Mouse (Mus musculus) adrenal gland, adult 8-10 months (tissue): ENCODE measurements around the gene Eefsec. TPM values are rescaled to one million over a fixed set of nuclear protein-coding genes. Genes with fewer than 3 reads are reported as not detected.

ENCODE experiments used
- DNase-seq: peaks from one replicate; pipeline ENCODE4 v3.0.0; 2022
- total RNA-seq, 4 experiments: library from RNA; stranded (reverse); gene quantifications; 2 replicates each; pipeline ENCODE4 v1.2.4; 2022

Eefsec gene
- total RNA-seq, 4 experiments from 2014 or later = 17.7 to 22.6 (median 19.1) TPM

DNA sequence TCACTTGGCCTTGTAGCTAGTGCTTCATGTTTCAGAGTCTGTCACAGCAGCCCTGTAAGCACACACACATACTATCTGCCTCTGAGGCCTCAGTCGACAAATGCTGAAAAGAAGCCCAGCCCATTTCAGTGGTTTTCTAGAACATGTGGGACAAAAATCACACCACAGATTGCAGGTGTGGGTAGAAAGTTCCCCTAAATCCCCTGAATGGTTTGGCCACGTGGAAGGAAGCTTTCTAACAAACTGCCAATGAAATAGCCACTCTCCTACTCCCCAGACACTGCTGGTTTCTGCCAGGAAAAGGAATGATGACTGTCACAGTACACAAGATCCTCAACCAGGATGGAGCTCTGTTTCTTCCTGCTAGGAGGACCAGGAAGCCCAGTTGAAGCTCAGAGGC lies 33.7 kb downstream of the Eefsec start:
- no peak for DNase-seq

DNA sequence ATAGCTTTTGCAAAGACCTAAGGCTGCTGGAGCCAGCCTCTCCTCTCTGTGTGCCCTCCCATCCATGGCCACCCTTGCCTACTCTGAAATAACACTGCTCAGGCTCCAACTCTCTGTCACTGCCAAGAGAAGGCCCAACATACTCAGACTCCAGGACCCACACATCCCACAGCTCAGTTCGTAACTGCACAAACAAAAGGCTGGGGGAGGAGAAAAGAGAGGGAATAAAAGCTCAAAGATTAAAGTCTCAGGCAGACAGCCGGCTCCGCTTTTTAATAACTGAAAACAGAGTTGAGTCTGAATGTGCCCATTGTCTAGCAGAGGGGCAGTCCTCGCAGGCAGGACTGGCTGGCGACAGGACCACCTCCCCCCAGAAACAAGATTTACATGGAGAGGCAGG lies 36.8 kb downstream of the Eefsec start:
- no peak for DNase-seq

DNA sequence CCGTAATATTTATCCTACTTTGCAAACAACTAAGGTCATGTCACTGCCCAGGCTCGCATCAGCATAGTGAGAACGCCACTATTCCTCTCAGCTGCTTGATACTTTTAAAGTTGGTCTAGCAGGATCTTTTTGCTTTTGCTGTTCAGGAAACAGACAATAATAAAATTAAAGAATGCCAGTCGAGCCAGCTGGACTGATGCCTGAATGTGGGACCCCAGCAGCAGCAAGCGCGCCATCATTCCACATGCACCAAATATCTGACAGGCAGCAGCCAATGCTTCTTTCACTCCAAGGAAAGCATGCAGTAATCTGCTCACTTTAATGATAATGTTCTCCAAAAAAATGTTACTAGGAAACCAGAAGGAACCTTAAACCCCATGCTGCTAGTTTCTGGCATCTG lies 45.9 kb downstream of the Eefsec start:
- no peak for DNase-seq

DNA sequence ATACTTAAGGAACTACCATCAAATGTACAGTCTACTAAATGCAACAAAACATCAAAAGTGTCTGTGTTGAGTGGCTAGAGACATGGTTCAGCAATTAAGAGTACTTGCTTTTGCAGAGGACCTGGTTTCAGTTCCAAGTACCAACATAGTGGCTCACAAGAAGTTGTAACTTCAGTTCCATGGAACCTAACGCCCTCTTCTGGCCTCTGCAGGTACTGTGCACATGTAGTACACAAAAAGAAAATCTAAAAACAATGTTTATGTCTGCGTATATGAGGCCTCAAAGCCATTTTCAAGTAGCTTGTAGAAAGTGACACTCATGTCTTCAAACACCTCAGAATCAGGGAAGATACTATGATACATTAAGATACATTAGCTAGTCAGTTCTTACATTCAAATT lies 48.4 kb downstream of the Eefsec start:
- no peak for DNase-seq

DNA sequence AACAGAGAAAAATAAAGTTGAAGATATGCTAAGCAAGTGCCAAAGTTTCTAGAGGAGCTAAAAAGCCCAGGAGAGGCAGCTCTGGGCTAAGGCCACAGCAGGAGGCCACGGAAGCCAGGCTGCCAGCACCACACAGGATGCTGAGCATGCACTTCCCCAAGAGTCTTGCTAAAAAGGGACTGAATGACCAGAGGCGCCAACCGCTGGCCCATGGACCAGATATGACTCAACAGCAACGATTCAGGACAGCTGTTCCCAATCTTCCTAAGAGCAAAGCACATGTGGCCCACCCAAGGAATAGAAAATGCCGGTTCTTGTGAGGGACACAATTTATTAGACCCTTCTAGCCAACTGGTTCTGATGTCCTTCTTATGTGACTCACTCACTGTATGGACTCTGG lies 57.4 kb downstream of the Eefsec start:
- DNase-seq = no peak

DNA sequence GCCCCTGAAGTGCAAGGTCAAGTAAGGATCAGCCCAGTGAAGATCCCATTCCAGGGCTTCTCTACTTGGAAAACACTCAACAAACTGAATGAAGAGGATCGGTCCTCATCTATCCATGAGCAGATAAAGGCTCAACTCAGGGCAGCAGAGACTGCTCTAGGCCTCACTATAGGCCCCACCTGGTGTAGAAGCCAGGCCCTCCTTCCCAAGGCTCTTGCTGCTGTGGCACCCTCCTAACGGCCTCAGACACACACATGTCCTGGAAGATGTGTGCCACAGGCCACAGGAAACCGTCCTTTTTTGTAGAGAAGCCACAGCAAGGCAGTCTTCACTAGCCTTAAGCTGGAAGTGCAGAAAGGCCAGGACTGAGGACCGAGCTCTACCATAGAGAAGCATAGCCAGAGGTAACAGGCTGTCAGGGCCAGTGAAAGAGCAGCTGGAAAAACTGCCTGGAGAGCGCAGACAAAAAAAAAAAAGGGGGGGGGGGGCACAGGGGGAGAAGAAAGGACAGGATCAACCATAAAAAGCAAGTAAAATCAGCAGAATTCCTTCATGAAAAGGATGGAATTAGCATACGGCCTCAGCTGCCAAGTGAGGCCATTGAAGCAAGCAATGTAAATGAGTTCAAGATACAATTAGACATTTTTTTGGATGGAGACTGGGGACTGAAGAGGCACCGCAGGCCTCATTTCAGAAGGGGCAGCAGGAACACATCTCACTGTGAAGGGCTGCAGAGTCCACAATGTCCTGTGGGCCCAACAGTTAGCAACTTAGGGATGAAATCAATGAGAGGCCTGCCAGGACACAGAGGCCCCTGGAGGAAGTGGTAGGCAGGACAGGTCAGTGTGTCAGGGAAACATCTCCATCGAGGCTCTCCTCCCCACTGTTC lies 58.3 kb downstream of the Eefsec start:
- DNase-seq = no peak

DNA sequence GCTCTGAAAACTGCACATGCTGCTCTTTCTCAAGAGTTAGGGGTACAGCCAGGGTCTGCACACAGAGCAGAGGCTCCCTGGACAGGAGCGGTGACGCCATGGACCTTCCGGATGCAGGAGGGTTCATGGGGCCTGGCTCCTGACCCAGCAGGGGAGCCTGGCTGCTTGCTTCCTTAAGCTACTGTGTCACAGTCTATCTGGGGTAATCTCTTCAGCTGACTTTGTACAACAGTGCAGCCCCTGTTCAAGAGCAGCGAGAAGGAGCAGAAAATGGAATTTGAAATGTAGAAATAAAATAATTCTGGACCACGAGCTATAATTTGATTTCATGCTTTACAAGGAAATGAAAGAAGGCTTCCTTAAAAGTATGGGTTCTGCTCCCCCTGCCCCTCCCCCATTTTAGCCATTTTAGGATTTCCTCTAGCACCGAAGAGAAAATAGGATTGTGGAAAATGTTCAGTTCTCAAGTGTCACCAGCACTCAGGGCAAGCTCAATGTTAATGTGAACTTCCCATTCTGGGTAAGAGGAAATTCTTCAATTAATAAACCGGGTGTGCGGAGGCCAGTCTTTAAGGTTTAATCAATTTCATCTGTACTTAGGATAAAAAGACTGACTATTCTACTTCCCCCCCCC lies 61.8 kb downstream of the Eefsec start:
- no peak for DNase-seq

DNA sequence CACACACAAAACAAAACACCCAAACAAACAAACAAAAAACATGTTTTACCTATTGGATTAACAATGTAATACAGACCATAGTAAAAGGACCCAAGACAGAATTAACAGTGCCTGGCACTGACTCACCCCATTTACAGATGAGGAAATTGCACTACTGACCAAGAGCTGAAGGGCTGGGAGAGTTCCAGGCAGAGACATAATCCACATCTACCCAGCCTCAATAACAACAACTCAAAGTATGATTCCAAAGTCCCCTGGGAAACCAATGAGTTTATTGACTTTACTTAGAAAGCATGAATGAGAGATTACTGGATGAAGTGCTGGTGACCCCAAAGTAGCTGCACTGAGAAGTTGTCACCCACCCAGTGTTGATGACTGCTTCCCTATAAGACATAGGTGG lies 62.6 kb downstream of the Eefsec start:
- no peak for DNase-seq

DNA sequence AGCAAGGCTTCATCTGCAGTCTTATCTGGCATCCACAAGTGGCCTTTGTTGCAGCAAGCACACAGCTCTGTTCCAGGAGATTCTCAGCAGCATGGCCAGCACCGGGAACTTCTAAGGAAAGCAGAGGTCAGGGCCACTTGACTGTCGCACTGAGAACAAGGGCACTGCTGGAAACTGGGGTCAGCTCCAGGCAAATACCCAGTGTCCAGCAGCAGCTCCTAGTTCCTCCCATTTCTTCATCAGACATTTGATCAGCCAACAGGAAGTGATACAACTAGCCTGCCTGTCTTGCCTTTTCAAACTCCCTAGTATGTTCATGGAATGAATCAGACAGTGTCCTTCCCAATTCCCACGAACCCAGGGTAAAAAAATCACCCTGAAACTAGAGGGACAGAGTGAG lies 66.6 kb downstream of the Eefsec start:
- peak; percentile 33 for DNase-seq

DNA sequence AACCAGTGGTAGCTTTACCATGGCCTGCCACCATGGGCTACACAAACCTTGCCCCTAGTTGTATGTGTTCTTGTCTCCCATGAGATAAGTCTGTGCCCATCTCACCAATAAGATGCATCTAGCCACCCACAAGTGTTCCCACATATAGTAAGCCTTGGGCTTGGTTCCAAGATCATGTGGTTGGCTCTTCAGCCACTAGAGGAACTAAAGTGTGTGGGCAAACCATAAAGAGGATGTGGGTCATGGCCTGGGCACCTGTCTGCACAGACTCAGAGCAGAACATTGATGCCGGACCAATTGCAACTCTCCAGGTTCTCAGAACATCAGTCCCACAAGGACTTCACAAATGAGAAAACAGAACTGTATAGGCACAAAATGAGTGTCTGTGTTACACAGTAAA lies 67.5 kb downstream of the Eefsec start:
- DNase-seq = no peak

DNA sequence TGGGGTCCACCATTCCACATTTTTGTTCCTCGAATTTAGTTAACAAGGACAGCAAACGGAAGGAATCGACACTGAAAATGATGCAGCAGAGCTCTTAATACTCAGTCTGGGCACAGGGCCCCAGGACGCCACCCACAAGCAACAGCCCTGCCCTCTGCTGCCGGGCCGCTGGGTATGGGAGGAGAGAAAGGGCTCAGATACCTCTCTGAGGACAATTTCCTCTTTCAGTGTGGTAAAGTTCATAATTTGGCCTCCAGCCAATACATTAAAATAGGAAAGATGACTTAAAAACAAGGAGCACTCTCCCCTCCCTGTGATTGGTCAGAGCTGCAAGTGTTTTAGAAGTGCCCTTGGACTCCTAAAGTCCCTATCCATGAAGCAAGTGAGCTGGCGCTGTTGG lies 72.1 kb downstream of the Eefsec start:
- peak; percentile 11 for DNase-seq

DNA sequence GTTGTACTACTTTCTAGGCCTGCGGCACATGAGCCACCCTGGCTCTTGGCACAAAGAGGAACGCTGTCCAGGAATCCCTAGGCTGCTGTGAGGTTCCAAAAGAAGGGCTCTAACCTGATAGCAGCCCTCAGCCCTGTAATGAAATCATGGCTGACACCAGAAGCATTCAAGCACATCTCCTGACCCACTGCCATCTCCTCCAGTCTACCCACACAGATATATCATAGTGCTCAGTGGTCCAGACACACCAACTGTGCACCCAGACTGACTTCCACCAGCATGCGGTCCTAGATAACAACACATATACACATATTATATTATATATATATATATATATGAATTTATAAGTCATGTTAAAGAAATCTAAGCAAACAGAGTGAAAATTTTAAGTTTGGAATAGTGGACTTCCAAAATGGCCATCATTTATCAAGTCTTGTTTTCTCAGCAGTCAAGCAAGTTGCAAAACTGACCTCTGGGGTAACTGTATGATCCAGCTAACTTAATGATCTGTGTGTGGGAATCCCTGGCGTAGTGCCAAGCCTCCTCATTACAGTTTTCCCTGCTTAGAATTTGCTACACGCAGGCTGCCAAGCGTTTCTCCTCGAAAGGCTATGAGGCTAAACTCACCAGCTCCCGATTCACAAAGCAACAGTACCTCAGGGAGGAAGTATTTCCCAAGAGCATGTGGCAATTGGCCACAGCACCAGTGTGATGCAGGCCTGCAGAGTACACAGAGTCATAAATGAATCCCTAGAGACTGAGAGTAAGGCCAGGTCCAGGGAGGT lies 76.3 kb downstream of the Eefsec start:
- peak; percentile 30 for DNase-seq

DNA sequence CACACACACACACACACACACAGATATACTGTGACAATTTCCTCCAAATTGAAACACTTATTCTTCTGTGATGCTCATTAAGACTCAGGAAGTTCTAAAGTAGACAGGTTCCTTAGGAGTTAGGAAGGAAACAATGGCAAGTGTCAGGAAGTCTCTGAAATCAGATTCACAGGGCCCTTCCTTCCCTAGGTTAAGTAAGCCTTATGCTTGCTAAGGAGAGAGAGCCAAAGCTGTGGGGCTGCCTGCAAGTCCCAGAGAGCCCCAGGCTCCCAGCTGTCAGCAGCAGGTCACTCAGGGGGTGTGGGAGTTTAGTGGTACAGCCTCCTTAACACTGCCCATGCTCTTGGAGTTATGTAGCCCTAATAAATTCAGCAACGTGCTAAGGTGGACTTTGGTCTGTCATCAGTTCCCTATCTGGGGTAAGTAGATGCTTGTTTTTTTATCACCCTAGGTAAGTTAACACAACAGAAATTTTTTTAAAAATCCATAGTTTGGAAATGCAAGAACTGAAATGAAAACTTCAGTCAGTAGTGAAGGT lies 82.8 kb downstream of the Eefsec start:
- DNase-seq = no peak

DNA sequence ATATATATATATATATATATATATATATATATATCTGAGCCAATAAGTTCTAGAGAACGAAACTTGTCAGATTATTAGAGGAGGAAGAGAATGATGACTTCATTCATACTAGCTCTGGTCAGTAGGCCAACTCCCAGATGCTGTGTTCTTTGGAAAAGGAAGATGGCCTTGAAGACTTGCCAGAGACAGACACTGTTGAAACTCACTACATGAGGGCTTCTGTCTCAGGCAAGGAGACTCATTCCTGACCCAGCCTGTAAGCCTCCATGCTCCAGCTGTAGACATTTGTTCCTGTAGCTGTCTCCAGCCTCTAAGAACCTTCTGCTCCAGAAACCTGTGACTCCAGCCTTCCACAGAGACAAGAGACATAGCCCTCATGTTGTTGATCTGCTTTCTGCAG lies 85.2 kb downstream of the Eefsec start:
- DNase-seq = no peak

DNA sequence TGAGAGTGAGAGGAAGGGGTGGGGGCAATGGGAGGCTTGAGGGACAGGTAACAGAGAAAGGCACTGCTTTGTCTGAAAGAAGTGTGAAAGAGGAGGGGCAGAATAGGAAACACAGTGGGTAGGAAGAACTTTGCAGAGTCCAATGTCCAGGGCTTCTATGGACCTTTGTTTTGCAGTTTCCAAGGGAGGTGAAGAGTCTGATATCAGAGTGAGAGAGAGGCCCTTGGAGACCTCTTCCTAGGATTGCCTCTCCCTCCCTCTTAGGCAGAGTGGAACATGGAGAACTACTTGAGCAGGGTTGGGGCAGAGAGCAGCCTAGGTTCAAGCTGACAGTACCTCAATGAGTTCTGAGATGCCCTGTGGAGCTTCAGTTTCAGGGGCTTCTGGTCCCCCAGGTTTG lies 88.1 kb downstream of the Eefsec start:
- no peak for DNase-seq

DNA sequence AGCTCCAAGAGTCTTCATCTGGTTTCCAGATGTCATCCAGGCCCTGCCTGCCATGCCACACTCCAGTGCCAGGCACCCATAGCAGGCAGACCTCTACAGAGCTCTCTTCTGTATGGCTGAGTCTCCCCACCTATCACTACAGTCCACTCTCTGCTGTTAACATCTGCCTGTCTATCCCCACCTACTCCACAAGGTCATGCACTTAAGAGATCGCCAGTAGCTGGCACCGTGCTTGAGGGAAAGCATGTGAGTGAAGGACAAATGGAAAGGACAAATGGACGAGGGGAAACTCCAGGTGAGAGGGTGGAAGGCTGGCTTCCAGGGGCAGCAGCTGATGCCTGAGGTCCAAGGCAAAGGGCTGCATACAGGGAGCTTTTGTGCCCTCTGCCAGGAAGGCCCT lies 90.5 kb downstream of the Eefsec start:
- no peak for DNase-seq

DNA sequence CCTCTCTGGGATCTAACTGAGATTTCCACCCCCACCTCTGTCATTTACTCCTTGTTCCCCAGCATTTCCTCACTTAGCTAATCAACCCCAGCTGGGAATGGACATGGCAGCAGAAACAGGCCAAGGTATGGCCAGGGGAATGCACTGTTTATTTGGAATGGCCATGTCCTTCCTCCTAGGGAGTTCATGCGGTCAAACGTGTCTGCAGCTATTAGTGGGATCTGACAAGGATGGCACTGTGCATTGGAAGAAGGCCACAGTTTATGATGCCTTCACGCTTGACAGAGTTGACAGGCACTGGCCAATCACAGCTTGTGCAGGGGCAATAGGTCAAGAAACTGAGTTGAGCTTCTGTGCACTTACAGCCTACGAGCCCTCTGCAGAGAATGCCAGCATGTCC lies 93.8 kb downstream of the Eefsec start:
- DNase-seq = no peak

DNA sequence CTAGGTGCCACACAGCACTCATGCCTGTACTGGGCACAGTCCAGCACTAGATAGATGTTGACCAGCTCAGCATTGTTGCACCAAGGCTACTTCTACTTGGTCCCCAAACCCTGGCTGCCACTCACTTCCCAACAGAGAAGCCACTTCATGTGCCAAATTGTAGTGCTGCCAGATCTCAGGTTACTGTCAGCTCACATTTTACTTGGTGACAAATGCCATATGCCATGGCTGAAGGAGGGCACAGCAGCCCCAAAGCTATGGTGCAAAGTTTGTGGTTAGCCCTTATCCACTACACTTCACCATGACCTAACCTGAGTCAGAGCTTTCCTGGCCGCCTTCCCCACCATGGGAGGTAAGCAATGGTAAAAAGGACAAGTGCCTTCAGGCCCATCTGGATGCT lies 99.6 kb downstream of the Eefsec start:
- DNase-seq = no peak

DNA sequence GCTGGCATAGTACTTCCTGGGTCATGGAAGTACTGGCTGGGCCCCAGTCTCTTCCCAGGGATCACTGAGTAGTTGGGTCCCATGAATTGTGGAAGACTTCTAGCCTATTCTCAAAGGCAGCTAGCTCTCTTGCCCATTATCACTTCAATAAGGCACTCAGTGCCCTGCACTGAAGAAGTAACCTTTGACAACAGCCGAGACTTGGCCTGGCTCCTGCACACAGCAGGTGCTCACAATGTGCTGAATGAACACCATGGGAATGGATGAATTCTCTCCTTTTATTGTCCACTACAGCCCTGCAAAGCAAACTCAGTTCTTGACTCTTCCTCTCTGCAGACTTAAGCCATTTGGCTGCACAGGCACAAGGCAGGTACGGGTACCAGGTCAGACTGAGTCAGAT lies 101.0 kb downstream of the Eefsec start:
- DNase-seq = no peak

DNA sequence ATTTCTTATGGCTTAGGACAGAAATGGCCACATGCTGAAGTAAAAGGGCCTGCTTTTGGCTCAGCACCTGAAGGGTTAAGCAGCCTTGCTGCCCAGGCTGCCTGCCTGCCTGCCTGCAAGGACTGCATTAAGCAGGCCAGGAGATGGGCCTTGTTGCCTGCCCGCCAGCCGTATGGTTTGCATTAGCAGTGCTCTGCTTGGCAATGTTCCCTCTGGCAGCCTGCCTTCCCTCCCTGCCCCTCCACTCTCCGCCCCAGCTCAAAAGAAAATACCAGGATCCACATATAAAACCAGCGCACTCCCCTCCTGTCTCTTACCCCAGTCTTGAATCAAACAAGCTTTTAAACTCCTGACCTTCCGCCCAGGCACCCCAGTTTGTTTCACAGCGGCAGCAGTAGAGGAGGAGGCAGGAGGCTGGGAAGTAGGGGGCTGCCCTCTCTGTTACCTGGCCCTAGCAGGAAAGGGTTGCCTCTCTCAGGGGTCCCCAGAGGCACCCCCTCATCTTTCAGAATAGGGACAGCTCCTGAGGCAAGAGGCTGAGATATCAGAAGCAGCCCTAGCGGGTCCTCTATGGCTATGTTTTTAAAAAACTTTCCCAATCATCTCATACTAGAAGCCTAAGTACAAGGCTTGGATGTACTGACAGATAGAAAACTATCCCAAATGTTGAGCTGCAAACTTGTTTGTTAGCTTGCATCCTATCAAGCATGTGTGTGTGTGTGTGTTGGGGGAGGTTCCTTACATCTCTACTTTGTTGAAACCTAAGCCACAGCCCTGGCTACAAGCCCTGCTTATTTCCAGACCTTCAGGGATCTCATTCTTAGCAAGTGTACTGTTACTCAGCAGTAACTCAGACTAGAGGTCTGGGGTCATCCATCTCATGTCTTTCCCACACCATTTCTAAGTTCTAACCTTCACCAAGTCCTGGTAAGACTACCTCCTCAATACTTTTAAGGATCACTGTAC lies 102.6 kb downstream of the Eefsec start:
- DNase-seq = peak; percentile 48

DNA sequence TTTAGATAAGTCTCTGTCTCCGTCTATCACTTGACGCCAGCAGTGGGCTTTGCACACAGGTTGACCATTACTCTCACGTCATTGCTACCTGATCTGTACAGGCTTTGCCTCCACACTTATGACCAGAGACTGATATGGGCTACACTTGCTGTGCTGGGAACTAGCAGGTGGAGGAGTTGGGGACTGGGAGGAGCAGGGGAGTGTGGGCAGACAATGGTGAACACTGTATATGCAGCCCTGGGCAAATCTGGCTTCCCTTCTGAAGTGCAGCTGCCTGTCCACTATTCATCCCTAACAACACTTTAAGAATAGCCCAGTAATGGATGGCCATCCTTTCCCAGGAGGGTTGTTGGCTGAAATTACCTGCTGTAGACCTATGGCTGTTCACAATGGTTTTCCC lies 103.4 kb downstream of the Eefsec start:
- no peak for DNase-seq

DNA sequence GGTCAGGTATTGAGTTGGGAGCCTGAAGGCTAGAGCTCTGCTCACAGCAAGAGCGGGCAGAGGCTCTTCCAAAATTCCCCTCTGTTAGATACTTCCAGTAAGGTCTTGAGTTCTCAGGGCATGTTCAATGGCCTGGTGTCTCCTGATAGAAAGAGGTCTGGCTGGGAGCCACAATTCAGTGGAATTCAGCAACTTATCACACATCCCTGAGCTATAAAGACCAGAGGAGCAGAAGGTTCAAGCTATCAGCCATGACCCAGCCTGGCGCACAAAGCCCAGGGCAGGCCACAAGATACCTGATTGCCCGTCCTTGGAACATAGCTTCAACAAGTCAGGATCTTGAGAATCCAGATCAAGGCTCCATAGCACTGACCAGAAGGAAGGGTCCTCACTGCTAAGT lies 105.2 kb downstream of the Eefsec start:
- no peak for DNase-seq
